Mouse (Mus musculus): ENCODE data around the gene Gphn.

- TF ChIP-seq CTCF (IDR thresholded peaks at IDR 0.05) (no peak), EP300 (IDR thresholded peaks at IDR 0.05) (no peak)
Observed at GRCm38 (mm10) chr12:78227021-78227932, 1.1 kb downstream of the Gphn start.

Measured in lung, postnatal 0 days (tissue).